Mouse (Mus musculus) urinary bladder, adult 18-20 months (tissue): ENCODE data around the gene Fez2.

Source experiments
- DNase-seq, 2 experiments: peaks; one replicate each; pipeline ENCODE4 v3.0.0; 2022; ENCODE audit warnings: low spot score in 2 of 2, mixed read lengths in 2 of 2

Fez2 gene

GRCm38 (mm10) chr17:78368481-78368880, 49.5 kb downstream of the Fez2 start:
- no peak for DNase-seq

- no peak for DNase-seq
Measured at GRCm38 (mm10) chr17:78366070-78366469, 51.9 kb downstream of the Fez2 start.

GRCm38 (mm10) chr17:78364555-78365302, 53.2 kb downstream of the Fez2 start:
- DNase-seq = no peak

- DNase-seq = no peak
Measured at GRCm38 (mm10) chr17:78361939-78362728, 55.8 kb downstream of the Fez2 start.

- DNase-seq = no peak
Measured at GRCm38 (mm10) chr17:78358251-78358726, 59.7 kb downstream of the Fez2 start.

GRCm38 (mm10) chr17:78357753-78358152, 60.2 kb downstream of the Fez2 start:
- DNase-seq = no peak

GRCm38 (mm10) chr17:78355611-78356010, 62.3 kb downstream of the Fez2 start:
- no peak for DNase-seq

- DNase-seq = no peak
Measured at GRCm38 (mm10) chr17:78354871-78355270, 63.1 kb downstream of the Fez2 start.

GRCm38 (mm10) chr17:78354411-78354810, 63.5 kb downstream of the Fez2 start:
- DNase-seq = no peak

- no peak for DNase-seq
Measured at GRCm38 (mm10) chr17:78352500-78352855, 65.5 kb downstream of the Fez2 start.

- DNase-seq = no peak
Measured at GRCm38 (mm10) chr17:78351676-78352499, 66.1 kb downstream of the Fez2 start.

GRCm38 (mm10) chr17:78347111-78347801, 70.7 kb downstream of the Fez2 start:
- DNase-seq = no peak

- no peak for DNase-seq
Measured at GRCm38 (mm10) chr17:78343688-78344087, 74.3 kb downstream of the Fez2 start.

GRCm38 (mm10) chr17:78335250-78335649, 82.7 kb downstream of the Fez2 start:
- DNase-seq = no peak

GRCm38 (mm10) chr17:78333275-78333674, 84.7 kb downstream of the Fez2 start:
- DNase-seq = no peak

- no peak for DNase-seq
Measured at GRCm38 (mm10) chr17:78331438-78331837, 86.5 kb downstream of the Fez2 start.

- DNase-seq = no peak
Measured at GRCm38 (mm10) chr17:78328287-78328686, 89.7 kb downstream of the Fez2 start.

- no peak for DNase-seq
Measured at GRCm38 (mm10) chr17:78327187-78327586, 90.8 kb downstream of the Fez2 start.

GRCm38 (mm10) chr17:78326381-78326780, 91.6 kb downstream of the Fez2 start:
- no peak for DNase-seq

GRCm38 (mm10) chr17:78325761-78326332, 92.1 kb downstream of the Fez2 start:
- DNase-seq = no peak
